Mouse (Mus musculus): Measurements from ENCODE around the gene Kat2b. TPM values are rescaled to one million over a fixed set of nuclear protein-coding genes. Genes with fewer than 3 reads are reported as not detected.
A peak's percentile ranks its signal among the peaks of the same experiment; 100 is the strongest.
"Not testable (repeated sequence)": the region's sequence is repeated elsewhere in the genome, so short reads cannot be mapped to it uniquely, and the experiment has no call there.

Gene Kat2b
- total RNA-seq, 2 experiments from 2014 or later, result 19.8 to 23.6 TPM

DNA sequence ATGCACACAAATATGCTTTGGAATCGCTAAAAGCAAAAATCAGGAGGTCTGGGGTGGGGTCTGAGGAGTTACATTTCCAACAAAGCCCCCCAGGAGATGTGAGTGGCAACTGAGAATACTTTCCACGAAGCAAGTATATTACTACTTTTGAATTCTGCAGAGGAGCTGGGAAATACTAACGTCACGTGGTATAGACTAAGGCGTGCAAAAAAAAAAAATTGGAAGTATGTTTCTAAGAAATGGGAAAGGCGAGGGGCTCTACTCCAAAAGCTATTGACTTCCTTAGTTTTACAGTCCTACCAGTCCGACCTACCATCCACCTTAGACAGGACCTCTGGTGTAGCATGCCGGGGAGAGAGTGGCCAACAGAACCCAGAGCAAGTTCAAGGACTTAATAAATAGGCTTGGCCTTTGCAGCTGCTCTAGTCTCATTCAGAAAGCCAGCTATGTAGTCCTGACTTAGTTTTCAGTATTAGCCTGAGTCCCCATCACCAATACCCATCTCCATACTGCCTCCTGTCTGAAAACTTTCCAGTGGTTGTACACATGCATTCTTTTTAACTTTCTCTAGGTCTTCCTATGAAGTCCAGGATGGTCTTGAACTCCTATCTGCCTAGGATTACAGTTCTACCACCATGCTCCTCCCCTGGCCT is 2.2 kb downstream of the Kat2b start:
- ATAC-seq (replicated peaks; ENCODE audit: poor library complexity), result no peak

DNA sequence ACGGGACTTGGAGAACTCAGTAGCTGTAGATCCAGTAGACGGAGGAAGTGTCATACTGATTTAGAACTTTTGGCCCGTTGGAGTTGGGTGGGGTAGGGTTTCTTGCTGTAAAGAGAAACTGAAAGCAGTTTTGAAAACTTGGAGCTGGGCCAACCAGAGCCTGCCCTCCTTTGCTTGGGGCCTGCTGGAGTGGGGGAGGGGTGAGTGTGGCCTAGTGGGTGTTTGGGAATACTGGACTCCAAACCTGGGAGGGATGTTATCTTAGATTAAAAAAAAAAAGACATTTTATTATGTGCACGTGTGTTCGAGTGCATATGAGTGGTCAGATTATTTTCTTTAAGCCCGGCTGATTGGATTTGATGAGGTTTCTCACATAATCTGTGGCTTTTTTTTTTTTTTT is 3.2 kb downstream of the Kat2b start:
- peak; percentile 13 for ATAC-seq (replicated peaks; ENCODE audit: poor library complexity)

DNA sequence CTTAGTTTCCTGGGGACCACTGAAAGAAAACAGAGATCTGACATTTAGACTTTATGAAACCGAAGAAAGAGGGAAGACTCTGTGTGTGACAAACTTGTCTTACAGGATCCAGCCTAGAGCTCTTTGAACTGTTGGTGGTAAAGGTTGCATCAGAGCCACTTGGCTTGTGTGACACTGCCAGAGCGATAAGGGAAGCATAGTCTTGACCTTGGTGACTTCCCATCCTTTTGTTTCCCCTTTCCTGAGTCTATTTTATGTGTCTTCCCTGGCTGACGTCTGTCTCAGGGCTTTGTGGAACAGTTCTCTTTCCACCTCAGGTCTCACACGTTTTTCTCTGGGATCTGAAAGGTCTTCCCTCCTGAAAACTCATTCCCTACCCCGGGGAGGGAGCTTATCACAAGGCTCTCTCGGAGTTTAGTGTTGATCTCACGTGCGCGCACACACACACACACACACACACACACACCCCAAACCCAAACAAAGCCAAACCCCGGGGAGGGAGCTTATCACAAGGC is 3.8 kb downstream of the Kat2b start:
- ATAC-seq (replicated peaks; ENCODE audit: poor library complexity), result peak; percentile 54

DNA sequence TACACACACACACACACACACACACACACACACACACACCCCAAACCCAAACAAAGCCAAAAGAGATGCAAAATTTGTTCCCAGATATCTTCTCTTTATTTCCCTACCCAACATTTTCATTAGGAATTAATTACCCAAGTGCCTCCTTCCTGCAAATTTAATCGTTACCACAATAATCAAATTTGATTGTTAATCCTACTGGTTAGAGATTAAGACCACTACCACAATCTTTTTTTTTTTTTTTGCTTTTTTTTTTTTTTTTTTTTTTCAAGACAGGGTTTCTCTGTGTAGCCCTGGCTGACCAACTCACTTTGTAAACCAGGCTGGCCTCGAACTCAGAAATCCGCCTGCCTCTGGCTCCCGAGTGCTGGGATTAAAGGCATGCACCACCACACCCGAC is 4.3 kb downstream of the Kat2b start:
- not testable (repeated sequence) for ATAC-seq (replicated peaks; ENCODE audit: poor library complexity)

DNA sequence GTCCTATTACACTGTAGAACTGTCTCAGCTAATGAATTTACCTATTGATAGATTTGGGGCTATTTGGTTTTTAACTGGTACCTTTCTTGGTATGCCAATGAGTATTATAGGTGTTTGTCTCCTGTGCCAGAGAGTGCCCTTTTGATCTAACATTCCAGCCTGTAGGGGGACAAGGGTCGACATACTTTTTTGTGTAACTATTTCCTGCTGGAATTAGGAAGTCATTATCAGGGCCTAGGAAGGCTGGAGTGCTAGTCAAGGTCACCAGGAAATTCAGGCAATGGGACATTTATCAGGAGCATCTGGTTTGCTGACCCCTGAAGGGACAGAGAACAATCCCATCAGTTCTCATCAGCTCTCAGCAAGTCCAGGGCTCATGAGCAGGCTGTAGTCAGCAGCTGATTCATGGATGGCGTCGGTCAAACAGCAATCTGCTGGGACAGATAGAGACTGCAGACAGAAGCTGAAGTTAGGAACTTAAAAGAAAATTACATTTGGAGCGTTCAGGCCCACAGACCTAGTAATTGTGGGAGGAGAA is 6.4 kb downstream of the Kat2b start:
- no peak for ATAC-seq (replicated peaks; ENCODE audit: poor library complexity)

DNA sequence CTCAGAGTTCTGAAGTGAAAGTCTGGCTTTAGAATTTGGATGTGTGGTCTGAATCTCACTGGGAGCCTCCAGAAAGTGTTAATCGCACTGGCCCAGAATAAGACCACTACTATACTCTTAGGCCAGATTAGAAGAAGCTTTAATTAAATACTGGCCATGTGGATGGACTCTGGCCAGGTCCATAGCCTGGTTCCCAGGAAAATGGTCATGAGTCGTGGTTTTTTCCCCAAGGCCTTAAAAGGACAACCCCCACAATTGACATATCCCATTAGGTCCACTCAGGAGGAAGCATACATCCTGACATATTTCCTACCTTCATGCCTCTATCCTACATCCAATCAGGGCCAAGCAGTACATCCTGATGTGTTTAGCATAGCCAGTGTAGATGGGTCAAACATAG is 10.5 kb downstream of the Kat2b start:
- ATAC-seq (replicated peaks; ENCODE audit: poor library complexity), result no peak

DNA sequence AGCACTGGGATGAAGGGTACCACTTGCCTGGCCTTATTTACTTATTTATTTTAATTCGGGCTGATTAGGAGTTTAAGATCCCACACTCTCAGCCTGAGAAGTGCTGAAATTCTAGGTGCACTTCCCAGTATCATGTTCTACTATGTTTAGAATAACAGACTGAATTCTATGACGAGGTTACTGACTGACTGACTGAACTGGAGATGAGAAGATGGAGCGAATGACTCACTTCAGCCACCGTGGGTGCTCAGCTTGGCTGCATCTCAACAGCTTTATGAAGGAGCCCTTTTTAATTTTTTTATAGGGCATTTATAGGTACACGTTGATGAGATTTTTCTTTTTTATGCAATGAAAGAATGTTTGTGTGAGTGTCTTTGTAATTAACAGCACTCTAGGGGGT is 11.1 kb downstream of the Kat2b start:
- no peak for ATAC-seq (replicated peaks; ENCODE audit: poor library complexity)

DNA sequence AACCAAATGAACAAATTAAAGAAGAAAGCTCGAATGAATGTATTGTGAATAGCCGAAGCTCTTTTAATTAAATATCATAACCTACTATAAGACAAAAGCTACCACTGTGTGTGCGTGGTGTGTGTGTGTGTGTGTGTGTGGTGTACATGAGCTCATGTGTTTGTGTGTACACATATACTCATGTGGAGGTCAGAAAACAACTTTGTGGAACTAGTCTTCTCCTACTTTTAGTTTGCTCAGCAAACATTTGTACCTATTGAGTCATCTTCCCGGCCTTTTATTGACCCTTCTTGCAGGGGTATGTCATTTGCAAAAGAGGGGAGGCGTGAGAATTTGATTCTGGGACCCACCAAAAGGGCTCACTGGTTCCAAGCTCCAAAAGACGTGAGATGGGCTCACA is 11.6 kb downstream of the Kat2b start:
- ATAC-seq (replicated peaks; ENCODE audit: poor library complexity), result no peak

DNA sequence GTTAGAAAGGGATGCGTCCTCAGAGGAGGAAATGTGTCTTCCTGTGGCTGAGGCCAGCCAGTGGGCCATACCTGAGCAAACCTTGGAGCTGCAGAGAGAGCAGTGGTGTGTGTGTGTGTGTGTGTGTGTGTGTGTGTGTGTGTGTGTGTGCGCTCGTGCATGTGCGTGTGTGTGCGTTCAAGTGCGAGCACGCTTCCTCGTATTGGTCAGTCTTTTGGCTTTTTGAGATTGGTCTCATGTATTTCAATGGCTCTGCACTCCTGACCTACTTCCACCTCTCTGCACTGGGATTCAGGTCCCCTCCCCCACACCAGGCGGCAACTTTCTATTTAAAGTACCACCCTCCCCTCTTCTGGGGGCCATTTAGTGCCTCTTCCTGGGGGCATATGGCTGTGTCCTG is 12.1 kb downstream of the Kat2b start:
- ATAC-seq (replicated peaks; ENCODE audit: poor library complexity), result peak; percentile 35

DNA sequence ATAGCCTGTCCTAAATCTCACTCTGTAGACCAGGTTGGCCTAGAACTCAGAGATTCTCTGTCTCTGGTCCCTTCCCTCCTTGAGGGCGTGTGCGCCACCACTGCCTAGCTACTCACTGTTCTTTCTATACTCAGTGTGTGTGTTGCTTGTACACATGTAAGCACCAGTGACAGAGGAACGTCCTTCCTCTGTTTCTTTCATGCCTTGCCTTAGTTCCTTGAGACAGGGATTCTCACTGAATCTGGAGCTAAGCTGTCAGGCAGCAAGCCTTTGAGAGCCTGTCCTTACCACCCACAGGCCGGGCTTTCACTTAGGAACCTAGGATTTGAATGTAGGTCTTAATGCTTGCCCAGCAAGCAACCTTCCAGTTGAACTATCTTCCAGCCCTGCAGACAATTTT is 13.0 kb downstream of the Kat2b start:
- no peak for ATAC-seq (replicated peaks; ENCODE audit: poor library complexity)

DNA sequence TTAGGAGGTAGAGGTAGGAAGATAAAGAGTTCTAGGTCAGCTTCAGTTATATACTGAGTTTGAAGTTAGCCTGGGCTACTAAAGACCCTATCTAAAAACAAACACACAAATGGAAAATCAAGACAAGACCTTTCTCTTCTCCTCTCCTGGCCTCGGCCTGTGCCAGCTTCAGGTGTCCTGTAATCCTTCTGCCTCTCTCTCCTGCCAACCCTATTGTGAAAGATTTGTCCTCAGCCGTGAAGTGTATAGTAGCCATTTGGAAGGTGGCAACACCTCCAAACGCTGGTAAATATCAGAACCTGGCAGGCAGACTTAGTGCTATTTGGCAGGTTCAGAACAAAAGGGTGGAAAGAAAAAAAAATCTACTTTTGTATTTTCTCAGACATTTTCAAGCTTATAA is 13.6 kb downstream of the Kat2b start:
- no peak for ATAC-seq (replicated peaks; ENCODE audit: poor library complexity)

DNA sequence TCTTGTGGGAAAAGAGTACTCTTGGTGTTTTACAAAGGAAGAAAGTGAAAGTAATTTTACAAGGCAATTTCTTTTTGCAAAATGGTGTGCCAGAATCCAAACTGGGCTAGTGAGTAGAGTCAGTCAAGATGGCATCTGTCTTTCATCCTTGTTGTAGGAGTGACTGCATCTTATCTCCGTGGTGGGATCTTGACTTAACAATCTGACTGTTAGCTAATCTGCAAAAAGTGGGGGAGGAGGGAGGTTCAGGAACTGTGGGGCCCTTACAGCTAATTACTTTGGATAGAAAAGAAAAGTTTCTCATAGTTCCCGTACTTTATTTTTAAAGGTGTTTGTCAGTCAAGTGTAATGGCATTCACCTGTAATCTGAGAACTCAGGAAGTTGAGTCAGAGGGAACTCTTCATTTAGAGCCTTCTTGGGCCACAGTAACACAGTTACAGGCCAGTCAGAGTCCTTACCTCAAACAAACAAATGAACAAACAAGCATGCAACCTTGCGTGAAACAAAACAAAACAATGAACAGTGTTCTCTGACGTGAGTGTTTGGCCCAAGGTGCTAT is 15.4 kb downstream of the Kat2b start:
- ATAC-seq (replicated peaks; ENCODE audit: poor library complexity), result no peak

DNA sequence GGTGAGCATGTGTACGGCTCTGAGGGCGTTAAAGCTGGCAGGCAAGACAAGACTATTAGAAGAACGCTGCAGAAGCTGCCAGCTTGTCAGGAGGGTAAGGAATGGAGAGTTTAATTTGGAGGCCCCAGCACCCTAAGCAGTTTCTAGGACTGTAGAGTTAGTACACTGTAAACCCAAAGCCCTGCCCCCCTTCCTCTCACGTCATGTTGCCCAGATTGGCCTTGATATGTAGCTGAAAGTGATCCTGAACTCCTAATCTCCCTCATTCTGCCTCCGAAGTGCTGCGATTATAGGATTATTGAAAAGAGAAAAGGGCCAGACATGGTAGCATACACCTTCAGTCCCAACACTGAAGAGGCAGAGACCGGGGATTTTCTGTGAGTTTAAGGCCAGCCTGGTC is 16.1 kb downstream of the Kat2b start:
- no peak for ATAC-seq (replicated peaks; ENCODE audit: poor library complexity)

DNA sequence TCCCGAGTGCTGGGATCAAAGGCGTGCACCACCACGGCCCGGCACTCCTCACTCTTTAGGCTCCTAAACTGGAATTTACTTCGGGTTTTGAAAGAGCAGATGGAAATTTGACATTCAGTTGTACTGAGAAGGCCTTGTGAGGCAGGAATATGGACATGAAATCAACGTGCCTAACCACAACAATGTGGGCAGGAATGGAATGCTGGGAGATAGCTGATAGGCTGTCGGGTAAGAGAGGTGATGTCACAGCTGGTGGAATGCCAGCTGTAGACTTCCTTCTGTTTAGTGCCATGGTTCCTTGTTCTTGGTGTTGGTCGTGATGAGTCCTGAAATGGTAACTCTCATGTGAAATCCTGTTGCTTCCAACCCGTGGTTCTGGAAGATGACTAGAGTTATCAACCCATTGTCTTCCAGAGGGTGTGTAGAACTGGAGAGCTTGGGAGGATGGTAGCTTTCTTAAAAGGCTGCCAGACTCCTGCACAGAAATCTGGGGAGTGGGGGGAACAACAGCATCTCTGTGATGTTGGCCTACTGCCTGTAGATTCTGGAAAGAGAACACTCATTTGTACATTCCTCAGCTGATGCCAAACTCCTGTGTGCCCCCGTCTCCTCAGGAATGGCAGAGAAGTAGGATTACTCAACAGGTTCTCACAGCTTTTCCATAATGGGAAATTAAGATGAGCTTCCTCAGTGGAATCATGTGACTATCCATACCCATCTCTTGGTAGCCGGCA is 17.4 kb downstream of the Kat2b start:
- ATAC-seq (replicated peaks; ENCODE audit: poor library complexity), result peak; percentile 24

DNA sequence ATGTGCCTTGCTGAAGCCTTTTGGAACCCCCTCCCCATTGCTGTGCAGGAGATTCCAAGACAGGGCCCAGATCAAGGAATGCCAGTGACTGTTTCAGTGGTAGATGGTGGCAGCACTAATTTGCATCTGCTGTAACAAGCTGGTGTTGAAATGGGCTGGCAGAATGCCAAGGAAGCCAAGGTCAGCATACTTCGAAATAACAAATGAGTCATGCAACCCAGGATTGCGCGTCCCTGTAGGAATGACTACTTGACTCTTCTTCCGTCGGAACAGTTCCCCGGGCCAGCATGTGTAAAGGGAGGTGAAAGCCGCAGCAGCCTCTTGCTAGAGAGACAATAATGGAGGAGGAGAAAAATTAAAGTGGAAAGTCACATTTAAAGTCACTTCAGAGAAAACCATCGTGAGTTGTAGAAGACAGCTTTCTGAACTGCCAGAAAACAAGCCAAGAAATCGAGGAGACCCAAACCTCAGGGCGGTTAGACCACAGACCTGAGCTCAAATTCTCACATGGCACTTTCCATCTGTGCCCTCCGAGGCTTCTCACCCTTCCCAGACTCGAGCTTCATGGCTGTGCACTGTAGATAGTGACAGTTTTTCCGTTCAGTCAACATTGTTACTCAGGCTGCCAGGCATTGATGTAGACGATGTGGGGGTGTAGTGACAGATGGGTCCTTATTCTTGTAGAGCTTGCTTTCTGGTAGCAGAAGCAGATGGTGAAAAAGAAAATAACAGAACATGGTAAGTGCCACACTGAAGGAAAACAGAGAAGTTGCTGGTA is 20.6 kb downstream of the Kat2b start:
- ATAC-seq (replicated peaks; ENCODE audit: poor library complexity), result peak; percentile 84

DNA sequence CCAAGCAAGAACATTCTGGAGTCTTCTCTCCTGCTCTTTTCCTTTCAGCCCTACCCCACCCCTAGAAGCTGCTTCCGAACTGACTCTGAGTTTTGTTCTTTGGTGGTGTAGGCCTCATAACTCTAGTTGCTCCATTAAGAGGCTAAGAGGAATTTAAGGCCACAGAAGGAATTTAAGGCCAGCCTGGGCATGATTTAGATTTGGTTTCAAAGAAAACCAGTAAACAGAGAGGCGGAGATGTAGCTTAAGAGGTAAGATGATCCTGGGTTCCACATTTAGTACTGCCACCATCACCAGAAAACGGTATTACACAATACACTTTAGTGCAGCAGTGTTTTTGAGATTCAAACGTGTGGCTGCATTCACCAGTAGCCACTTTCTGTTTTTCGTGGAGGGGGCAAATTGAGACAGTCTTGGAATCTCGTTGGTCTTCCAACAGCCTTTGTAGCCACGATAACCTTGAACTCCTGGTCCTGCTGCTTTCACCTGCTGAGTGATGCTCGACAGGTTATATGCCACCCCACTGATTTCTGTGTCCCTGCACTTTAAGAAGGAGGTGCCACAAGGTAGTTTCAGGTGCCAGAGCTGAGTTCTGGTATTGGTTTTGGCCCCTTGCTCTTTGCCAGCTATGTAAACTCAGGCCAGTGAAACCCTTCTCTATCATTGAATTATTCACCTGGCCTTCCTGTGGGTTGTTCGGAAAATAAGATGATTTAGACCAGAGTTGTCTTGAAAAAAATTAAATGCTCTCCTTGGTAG is 21.6 kb downstream of the Kat2b start:
- 0 out of 2 replicates have a peak, but pooled peaks have one; percentile 18 for ATAC-seq (replicated peaks; ENCODE audit: poor library complexity)

DNA sequence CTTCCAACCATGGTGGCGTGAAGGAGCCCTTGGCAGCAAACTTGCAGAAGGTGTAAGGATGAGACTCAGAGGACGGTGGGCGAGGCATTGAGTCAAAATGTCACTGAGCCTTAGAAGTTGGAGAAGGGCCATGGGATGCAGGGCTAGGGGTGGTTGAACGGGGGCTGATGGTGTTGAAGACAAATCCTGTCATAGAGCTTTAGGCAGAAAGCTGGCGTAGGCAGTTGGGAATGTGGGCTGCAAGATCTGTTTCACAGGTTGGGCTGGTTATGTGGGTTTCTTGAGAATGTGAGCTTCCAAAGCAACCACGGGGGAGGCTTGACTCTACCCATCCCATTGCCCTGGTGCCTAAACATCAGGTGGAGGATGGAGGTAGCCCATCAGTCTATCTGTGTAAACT is 23.4 kb downstream of the Kat2b start:
- ATAC-seq (replicated peaks; ENCODE audit: poor library complexity), result no peak

DNA sequence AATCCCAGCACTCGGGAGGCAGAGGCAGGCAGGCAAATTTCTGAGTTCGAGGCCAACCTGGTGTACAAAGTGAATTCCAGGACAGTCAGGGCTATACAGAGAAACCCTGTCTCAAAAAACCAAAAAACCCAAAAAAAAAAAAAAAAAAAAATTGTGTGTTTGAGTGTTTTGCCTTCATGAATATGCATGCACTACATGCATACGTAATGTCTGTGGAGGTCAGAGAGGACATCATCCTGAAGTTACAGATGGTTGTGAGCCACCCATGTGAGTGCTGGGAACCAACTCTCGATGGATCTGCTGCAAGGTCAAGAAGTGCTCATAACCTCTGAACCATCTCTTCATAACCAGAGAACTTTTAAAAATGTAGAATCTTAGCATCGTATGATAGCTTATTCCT is 25.2 kb downstream of the Kat2b start:
- ATAC-seq (replicated peaks; ENCODE audit: poor library complexity), result no peak

DNA sequence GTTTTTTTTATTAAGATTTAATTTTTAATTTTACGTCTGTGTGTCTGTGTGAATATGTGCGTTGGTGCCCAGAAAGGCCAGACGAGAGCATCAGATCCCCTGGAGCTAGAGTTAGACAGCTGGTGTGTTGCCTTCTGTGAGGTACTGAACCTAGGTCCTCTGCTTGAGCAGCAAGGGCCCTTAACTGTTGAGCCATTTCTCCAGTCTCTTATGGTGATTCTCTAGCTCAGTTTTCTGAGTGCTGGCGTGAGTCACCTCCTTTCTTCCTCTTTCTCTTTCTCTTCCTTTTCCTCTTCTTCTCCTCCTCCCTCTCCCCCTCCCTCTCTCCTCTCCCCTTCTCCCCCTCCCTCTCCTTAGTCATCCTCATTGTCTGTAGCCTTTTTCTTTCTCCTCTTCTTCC is 27.9 kb downstream of the Kat2b start:
- ATAC-seq (replicated peaks; ENCODE audit: poor library complexity), result peak; percentile 74

DNA sequence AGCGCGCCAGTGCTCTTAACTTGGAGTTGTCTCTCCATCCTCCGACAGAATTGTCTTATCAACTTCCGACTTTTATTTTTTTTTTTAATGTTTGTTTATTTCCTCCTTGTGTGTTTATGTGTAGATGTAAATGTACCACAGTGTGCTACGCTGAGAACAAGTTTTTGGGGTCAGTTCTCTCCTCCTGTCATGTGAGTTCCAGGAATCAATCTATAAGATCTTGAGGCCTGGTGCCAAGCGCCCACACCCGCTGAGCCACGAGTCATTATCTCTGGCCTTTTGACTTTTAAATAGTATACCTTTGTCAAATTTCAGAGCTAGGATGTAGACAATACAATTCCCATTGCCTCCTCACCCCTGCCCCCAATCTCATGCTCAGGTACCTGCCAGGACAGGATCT is 28.9 kb downstream of the Kat2b start:
- ATAC-seq (replicated peaks; ENCODE audit: poor library complexity), result no peak

Data from megakaryocyte progenitor cell, adult 5-6 weeks (primary cell).